Mouse (Mus musculus) kidney, adult 2 months (tissue): ENCODE data around the gene Stap2.

Experiments used
- CTCF ChIP-seq: fragments of 200-500 bp; conservative IDR thresholded peaks from 2 replicates; pipeline ENCODE4 v1.5.1; 2011; ENCODE audit warnings: low read depth, mild to moderate bottlenecking, control low read depth, low read length, moderate library complexity, mixed read lengths; ENCODE audit not compliant: insufficient read depth, insufficient read length
- POLR2A ChIP-seq: fragments of 200-500 bp; IDR thresholded peaks from one replicate; pipeline ENCODE4 v1.6.1; 2011; ENCODE audit warnings: low read depth, low read length, control low read depth

DNA sequence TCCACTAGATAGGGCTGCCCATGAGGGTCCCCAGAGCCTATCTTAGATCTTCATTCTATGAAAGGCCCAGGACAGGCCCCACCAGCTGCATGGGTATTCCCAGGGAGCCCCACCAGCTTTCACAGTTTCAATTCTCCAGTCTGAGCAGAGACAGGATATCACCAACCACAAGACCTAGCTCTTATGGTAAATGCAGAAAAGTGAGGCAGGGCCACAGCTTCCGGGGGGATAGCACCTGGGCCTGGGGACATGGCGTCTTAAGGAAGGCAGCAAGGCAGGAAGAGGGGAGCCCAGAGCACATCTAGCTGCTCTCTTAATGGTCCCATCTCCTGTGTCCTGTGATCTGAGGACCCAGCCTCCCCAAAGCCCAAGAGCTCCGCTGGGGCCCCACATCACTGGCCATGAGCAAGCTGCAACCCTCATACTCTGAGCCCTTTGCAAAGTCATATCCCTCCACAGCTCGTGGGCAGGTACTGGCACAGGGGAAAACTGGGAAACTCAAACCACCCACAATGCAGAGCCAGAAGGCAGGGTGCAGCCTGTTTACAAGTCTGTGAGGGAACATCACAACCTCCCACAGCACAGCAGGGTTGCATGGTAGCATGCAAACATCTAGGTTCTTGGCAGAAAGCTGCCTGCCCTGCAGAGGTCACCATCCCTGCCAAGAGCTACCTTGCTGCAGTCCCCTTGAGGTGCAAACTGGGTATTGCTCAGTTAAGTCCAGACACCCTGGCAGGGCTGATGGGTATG, 16.0 kb upstream of the Stap2 start:
- no peak for TF ChIP-seq POLR2A
- TF ChIP-seq CTCF: 0 out of 2 replicates have a peak, but pooled peaks have one; percentile 17
